Mouse (Mus musculus) MEL (cell line): Measurements from ENCODE around the gene B4galnt3. TPM values are rescaled to one million over a fixed set of nuclear protein-coding genes. Genes with fewer than 3 reads are reported as not detected.

Experiments
- DNase-seq: peaks from one replicate; pipeline ENCODE4 v3.0.0; 2011; ENCODE audit warnings: low read depth, low spot score
- H3K27ac ChIP-seq: 2 replicates; pipeline ENCODE4 v1.5.1; 2012; ENCODE audit warnings: low read depth, mild to moderate bottlenecking, control low read depth, low read length, moderate library complexity; ENCODE audit not compliant: control insufficient read depth
- H3K27me3 ChIP-seq, 2 experiments: fragments of 150-350 bp in 1 of 2; sonication (generic) in 1 of 2; 2 replicates each; pipeline ENCODE4 v1.6.1; 2012; ENCODE audit warnings: low read length in 2 of 2, mild to moderate bottlenecking in 2 of 2, improper control_type of control experiment in 1 of 2, moderate library complexity in 1 of 2; ENCODE audit not compliant: insufficient read depth in 2 of 2, control insufficient read depth in 1 of 2
- H3K36me3 ChIP-seq, 2 experiments: 2 replicates each; pipeline ENCODE4 v1.6.1; 2012 to 2014; ENCODE audit warnings: low read length in 2 of 2, improper control_type of control experiment in 1 of 2, inconsistent platforms in 1 of 2, mild to moderate bottlenecking in 1 of 2; ENCODE audit not compliant: insufficient read depth in 2 of 2, control insufficient read depth in 1 of 2
- H3K4me1 ChIP-seq, 2 experiments: fragments of 150-350 bp in 1 of 2; sonication (generic) in 1 of 2; 2 replicates each; pipeline ENCODE4 v1.6.1; 2012; ENCODE audit warnings: low read length in 2 of 2, improper control_type of control experiment in 1 of 2, mild to moderate bottlenecking in 1 of 2; ENCODE audit not compliant: insufficient read depth in 2 of 2, control insufficient read depth in 1 of 2
- H3K4me3 ChIP-seq, 2 experiments: fragments of 150-350 bp in 1 of 2; sonication (generic) in 1 of 2; 2 replicates each; pipeline ENCODE4 v1.5.1; 2012; ENCODE audit warnings: low read depth in 2 of 2, low read length in 2 of 2, mild to moderate bottlenecking in 2 of 2, moderate library complexity in 2 of 2, control low read depth in 1 of 2, improper control_type of control experiment in 1 of 2; ENCODE audit not compliant: control insufficient read depth in 1 of 2, insufficient read depth in 1 of 2
- H3K79me2 ChIP-seq: 2 replicates; pipeline ENCODE4 v1.6.1; 2012; ENCODE audit warnings: mild to moderate bottlenecking, low read length, moderate library complexity; ENCODE audit not compliant: control insufficient read depth, poor library complexity, insufficient read depth
- H3K9ac ChIP-seq: 2 replicates; pipeline ENCODE4 v1.6.1; 2012; ENCODE audit warnings: low read depth, mild to moderate bottlenecking, control low read depth, low read length, moderate library complexity; ENCODE audit not compliant: control insufficient read depth, poor library complexity, severe bottlenecking
- H3K9me3 ChIP-seq: fragments of 150-350 bp; sonication (generic); replicated peaks from 2 replicates; pipeline ENCODE4 v1.6.1; 2012; ENCODE audit warnings: mild to moderate bottlenecking, low read length, improper control_type of control experiment, moderate library complexity; ENCODE audit not compliant: insufficient read depth
- BHLHE40 ChIP-seq: IDR thresholded peaks from 2 replicates; pipeline ENCODE4 v1.6.1; 2012; ENCODE audit warnings: low read depth, mild to moderate bottlenecking, inconsistent platforms, low read length, improper control_type of control experiment, borderline replicate concordance
- CTCF ChIP-seq, 3 experiments: IDR thresholded peaks in 2 of 3; conservative IDR thresholded peaks in 1 of 3; 2 replicates each; pipeline ENCODE4 v1.5.1; 2011 to 2012; ENCODE audit warnings: low read length in 3 of 3, low read depth in 2 of 3, mild to moderate bottlenecking in 2 of 3, improper control_type of control experiment in 1 of 3, inconsistent platforms in 1 of 3, mixed read lengths in 1 of 3, moderate library complexity in 1 of 3; ENCODE audit not compliant: control insufficient read depth in 1 of 3, insufficient read depth in 1 of 3, poor library complexity in 1 of 3, severe bottlenecking in 1 of 3
- E2F4 ChIP-seq: IDR thresholded peaks from 2 replicates; pipeline ENCODE4 v1.6.1; 2011; ENCODE audit warnings: low read depth, low read length, improper control_type of control experiment, borderline replicate concordance
- ELF1 ChIP-seq: IDR thresholded peaks from 2 replicates; pipeline ENCODE4 v1.6.1; 2014; ENCODE audit warnings: low read depth, mild to moderate bottlenecking, inconsistent platforms, low read length, improper control_type of control experiment, moderate library complexity
- GABPA ChIP-seq: IDR thresholded peaks from 2 replicates; pipeline ENCODE4 v1.6.1; 2012; ENCODE audit warnings: low read depth, mild to moderate bottlenecking, inconsistent platforms, low read length, improper control_type of control experiment, moderate library complexity
- GATA1 ChIP-seq: IDR thresholded peaks from 2 replicates; pipeline ENCODE4 v1.6.1; 2011; ENCODE audit warnings: low read depth, low read length, improper control_type of control experiment
- JUND ChIP-seq: IDR thresholded peaks from 2 replicates; pipeline ENCODE4 v1.6.1; 2011; ENCODE audit warnings: low read depth, mild to moderate bottlenecking, improper control_type of control experiment, low read length
- MAX ChIP-seq: IDR thresholded peaks from 2 replicates; pipeline ENCODE4 v1.6.1; 2011; ENCODE audit warnings: low read length, improper control_type of control experiment
- MEF2A ChIP-seq: IDR thresholded peaks from 2 replicates; pipeline ENCODE4 v1.6.1; 2014; ENCODE audit warnings: low read depth, mild to moderate bottlenecking, inconsistent platforms, low read length, improper control_type of control experiment; ENCODE audit not compliant: poor library complexity, insufficient replicate concordance, severe bottlenecking; ENCODE audit errors: extremely low read depth
- MYC ChIP-seq: IDR thresholded peaks from 2 replicates; pipeline ENCODE4 v1.6.1; 2011; ENCODE audit warnings: low read depth, mild to moderate bottlenecking, low read length, improper control_type of control experiment, moderate library complexity
- NELFE ChIP-seq: IDR thresholded peaks from 2 replicates; pipeline ENCODE4 v1.6.1; 2011; ENCODE audit warnings: low read depth, low read length, improper control_type of control experiment
- POLR2A ChIP-seq, 2 experiments: IDR thresholded peaks; 2 replicates each; pipeline ENCODE4 v1.6.1; 2011 to 2012; ENCODE audit warnings: low read length in 2 of 2, mild to moderate bottlenecking in 2 of 2, control low read depth in 1 of 2, improper control_type of control experiment in 1 of 2, low read depth in 1 of 2, moderate library complexity in 1 of 2; ENCODE audit not compliant: control insufficient read depth in 1 of 2, insufficient read depth in 1 of 2, poor library complexity in 1 of 2
- RAD21 ChIP-seq: IDR thresholded peaks from 2 replicates; pipeline ENCODE4 v1.6.1; 2011; ENCODE audit warnings: mild to moderate bottlenecking, low read depth, low read length, improper control_type of control experiment
- RCOR1 ChIP-seq: IDR thresholded peaks from 2 replicates; pipeline ENCODE4 v1.6.1; 2012; ENCODE audit warnings: low read depth, mild to moderate bottlenecking, inconsistent platforms, low read length, improper control_type of control experiment
- SIN3A ChIP-seq: IDR thresholded peaks from 2 replicates; pipeline ENCODE4 v1.6.1; 2012; ENCODE audit warnings: low read length, improper control_type of control experiment, inconsistent platforms
- SMC3 ChIP-seq: IDR thresholded peaks from 2 replicates; pipeline ENCODE4 v1.6.1; 2011; ENCODE audit warnings: low read depth, low read length, improper control_type of control experiment
- ZC3H11A ChIP-seq: IDR thresholded peaks from 2 replicates; pipeline ENCODE4 v1.6.1; 2012; ENCODE audit warnings: low read depth, mild to moderate bottlenecking, inconsistent platforms, low read length, improper control_type of control experiment
- ZKSCAN1 ChIP-seq: IDR thresholded peaks from 2 replicates; pipeline ENCODE4 v1.6.1; 2012; ENCODE audit warnings: low read depth, mild to moderate bottlenecking, inconsistent platforms, low read length, improper control_type of control experiment, moderate library complexity
- ZMIZ1 ChIP-seq: IDR thresholded peaks from 2 replicates; pipeline ENCODE4 v1.6.1; 2012; ENCODE audit warnings: low read depth, mild to moderate bottlenecking, inconsistent platforms, low read length, improper control_type of control experiment, moderate library complexity
- ZNF384 ChIP-seq: IDR thresholded peaks from 2 replicates; pipeline ENCODE4 v1.6.1; 2012; ENCODE audit warnings: low read depth, mild to moderate bottlenecking, inconsistent platforms, low read length, improper control_type of control experiment
- polyA plus RNA-seq, 2 experiments: library from polyadenylated mRNA; stranded (reverse) in 1 of 2; unstranded in 1 of 2; fragments of >175 nt in 1 of 2; fragments of >200 nt in 1 of 2; gene quantifications; 2 replicates each; pipeline versions ENCODE4 v1.2.1 to v1.2.4; 2012; ENCODE audit warnings: low replicate concordance in 2 of 2, low read depth in 1 of 2; ENCODE audit not compliant: insufficient read length in 2 of 2, insufficient read depth in 1 of 2, missing spikeins in 1 of 2
- total RNA-seq: library from RNA; depleted of rRNA; stranded (reverse); fragments of 300-350 nt; gene quantifications from 2 replicates; pipeline ENCODE4 v1.2.3, GENCODE M21; 2012

The B4galnt3 gene
- total and polyA plus RNA-seq, 3 experiments = 1.3 to 1.5 TPM; not detected in 1

- Histone ChIP-seq H3K4me3 (no peak overlapping the region), H3K9ac (no peak overlapping the region), H3K4me1 (peaks cover 0 to 20% of the 10 kb centered on the region in 2 experiments; a peak in 3 of 4 replicates), H3K27me3 (no peaks in the 10 kb centered on the region), H3K9me3 (no peaks in the 10 kb centered on the region), H3K79me2 (no peaks in the 10 kb centered on the region), H3K27ac (no peak overlapping the region), H3K36me3 (peaks cover 0 to 7% of the 10 kb centered on the region in 2 experiments; a peak in 2 of 4 replicates)
- no peak for TF ChIP-seq ZKSCAN1
- no peak for TF ChIP-seq E2F4
- TF ChIP-seq ELF1 = no peak
- TF ChIP-seq JUND = no peak
- TF ChIP-seq RCOR1 = no peak
- TF ChIP-seq ZNF384 = no peak
- peak; percentile 40 for DNase-seq
These were observed 82.8 kb downstream of the B4galnt3 start for GRCm38 (mm10) chr6:120211536-120211935.

- Histone ChIP-seq H3K4me3 (no peak overlapping the region), H3K36me3 (no peaks in the 10 kb centered on the region), H3K9me3 (no peaks in the 10 kb centered on the region), H3K27me3 (no peaks in the 10 kb centered on the region), H3K9ac (no peak overlapping the region), H3K27ac (no peak overlapping the region), H3K4me1 (0 out of 4 replicates have a peak, but pooled peaks cover 0 to 2% of the 10 kb centered on the region in 2 experiments), H3K79me2 (no peaks in the 10 kb centered on the region)
- TF ChIP-seq SIN3A (no peak), NELFE (no peak), BHLHE40 (no peak), CTCF (IDR thresholded peaks at IDR 0.05 in 2 of 3, conservative IDR thresholded peaks at IDR 0.05 in 1 of 3; ENCODE audit: control insufficient read depth in 1 of 3, insufficient read depth in 1 of 3, low read depth in 2 of 3, low read length in 3 of 3, poor library complexity in 1 of 3, severe bottlenecking in 1 of 3) (no peak)
- DNase-seq = no peak
These were observed 87.8 kb downstream of the B4galnt3 start for GRCm38 (mm10) chr6:120206586-120206985.

- no peaks in the 10 kb centered on the region for H3K9me3 ChIP-seq
- H3K27ac ChIP-seq = no peak overlapping the region
- H3K9ac ChIP-seq = no peak overlapping the region
- no peaks in the 10 kb centered on the region for H3K36me3 ChIP-seq
- H3K4me1 ChIP-seq = no peaks in the 10 kb centered on the region
- H3K79me2 ChIP-seq = no peaks in the 10 kb centered on the region
- TF ChIP-seq MAX (no peak), RAD21 (no peak), MEF2A (no peak), ZMIZ1 (no peak), ELF1 (no peak), SIN3A (no peak), ZC3H11A (no peak), POLR2A (IDR thresholded peaks at IDR 0.05; ENCODE audit: control insufficient read depth in 1 of 2, insufficient read depth in 1 of 2, low read depth in 1 of 2, low read length in 2 of 2, poor library complexity in 1 of 2) (no peak), MYC (no peak), GATA1 (no peak), BHLHE40 (no peak), SMC3 (no peak), GABPA (no peak), RCOR1 (no peak)
- no peak overlapping the region for H3K4me3 ChIP-seq
- H3K27me3 ChIP-seq = no peaks in the 10 kb centered on the region
- no peak for DNase-seq
These were observed 92.0 kb downstream of the B4galnt3 start for GRCm38 (mm10) chr6:120202406-120202805.
